Mouse (Mus musculus) heart, embryonic 12.5 days (tissue): ENCODE data around the gene Zbtb4. TPM values are rescaled to one million over a fixed set of nuclear protein-coding genes. Genes with fewer than 3 reads are reported as not detected.
"Not testable (repeated sequence)": the region's sequence is repeated elsewhere in the genome, so short reads cannot be mapped to it uniquely, and the experiment has no call there.

Experiments
- ATAC-seq: fragments of 200-750 bp; cut with Nextera tagmentation; 2 replicates; pipeline ENCODE4 v1.8.0; 2017; ENCODE audit warnings: moderate TSS enrichment, moderate library complexity; ENCODE audit not compliant: insufficient number of reproducible peaks, low FRiP score
- H3K27ac ChIP-seq: fragments of 300-500 bp; sonication (generic); 2 replicates; pipeline ENCODE4 v1.5.1; 2016; ENCODE audit warnings: mild to moderate bottlenecking, moderate library complexity; ENCODE audit not compliant: poor library complexity, severe bottlenecking
- H3K27me3 ChIP-seq: fragments of 300-500 bp; sonication (generic); replicated peaks from 2 replicates; pipeline ENCODE4 v1.6.1; 2016; ENCODE audit warnings: mild to moderate bottlenecking, moderate library complexity
- H3K36me3 ChIP-seq: fragments of 300-500 bp; sonication (generic); 2 replicates; pipeline ENCODE4 v1.6.1; 2016; ENCODE audit warnings: mild to moderate bottlenecking, moderate library complexity
- H3K4me1 ChIP-seq: fragments of 300-500 bp; sonication (generic); replicated peaks from 2 replicates; pipeline ENCODE4 v1.6.1; 2016; ENCODE audit warnings: mild to moderate bottlenecking
- H3K4me2 ChIP-seq: fragments of 300-500 bp; sonication (generic); 2 replicates; pipeline ENCODE4 v1.6.1; 2016; ENCODE audit warnings: mild to moderate bottlenecking, moderate library complexity
- H3K4me3 ChIP-seq: fragments of 300-500 bp; sonication (generic); 2 replicates; pipeline ENCODE4 v1.5.1; 2016; ENCODE audit warnings: mild to moderate bottlenecking
- H3K9ac ChIP-seq: fragments of 300-500 bp; sonication (generic); 2 replicates; pipeline ENCODE4 v1.6.1; 2016; ENCODE audit warnings: mild to moderate bottlenecking, moderate library complexity
- H3K9me3 ChIP-seq: fragments of 300-500 bp; sonication (generic); replicated peaks from 2 replicates; pipeline ENCODE4 v1.6.1; 2016; ENCODE audit warnings: mild to moderate bottlenecking, moderate library complexity
- WGBS: fragments of 180-500 bp; shearing (Covaris S2); methylation state at CpG from one replicate; pipeline ENCODE4 v1.1.7; 2016; 5-methylcytosine and 5-hydroxymethylcytosine counted together
- polyA plus RNA-seq: library from polyadenylated mRNA; unstranded; fragments of >200 nt; fragmentation: Nextera tagmentation; extraction: Ambion mirVana; gene quantifications from 2 replicates; pipeline ENCODE4 v1.2.1, GENCODE M21; 2016

Gene Zbtb4
- 2.9 and 3.3 TPM in 2 replicates for polyA plus RNA-seq

DNA sequence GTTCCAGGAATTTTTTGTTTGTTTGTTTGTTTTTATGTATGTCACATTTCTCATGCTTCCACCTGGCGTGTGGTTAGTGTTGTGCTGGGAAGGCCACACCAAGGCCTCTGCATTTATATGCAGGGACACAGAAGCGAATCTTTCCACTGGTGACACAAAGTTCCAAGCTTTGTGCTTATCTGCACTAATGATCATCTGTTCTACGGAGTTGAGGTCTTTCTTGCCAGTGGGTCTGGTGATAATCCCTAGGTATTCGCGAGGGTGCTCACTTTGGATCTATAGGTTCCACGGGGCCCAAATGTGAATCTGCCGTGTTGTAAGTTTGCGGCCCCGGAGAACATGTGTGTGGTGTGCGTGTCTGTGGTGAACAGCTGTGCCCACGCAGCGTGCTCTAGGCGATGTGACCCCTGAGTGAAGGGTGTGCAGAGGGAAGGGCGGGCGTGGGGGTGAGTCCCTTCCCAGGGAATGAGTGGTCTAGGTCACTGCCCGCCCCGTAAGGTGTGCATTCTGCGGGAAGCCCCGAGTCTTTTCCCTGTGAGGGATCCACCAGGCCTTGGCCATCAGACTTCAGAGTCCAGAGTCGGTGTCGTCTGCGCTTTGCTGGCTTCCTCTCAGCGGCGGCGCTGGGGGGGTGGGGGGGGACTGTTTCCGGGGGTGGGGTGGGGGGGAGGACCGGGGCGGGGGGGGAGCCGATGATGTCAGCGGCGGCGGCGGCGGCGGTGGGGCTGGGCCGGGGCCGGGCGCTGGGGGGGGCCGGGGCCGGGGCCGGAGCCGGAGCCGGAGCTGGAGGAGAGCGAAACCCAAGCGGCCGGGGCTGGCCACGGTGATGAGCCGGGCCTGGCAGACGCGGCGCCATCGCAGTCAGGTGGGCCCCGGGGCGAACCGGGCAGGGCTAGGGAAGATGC lies at the start of gene Zbtb4:
Zbtb4 (plus strand) TSS at position 692 of the 905 bp plus-strand sequence.
- peak within 1 kb of the TSS; percentile 75 for H3K4me2 ChIP-seq
- peak within 1 kb of the TSS; percentile 96 for H3K9ac ChIP-seq

DNA sequence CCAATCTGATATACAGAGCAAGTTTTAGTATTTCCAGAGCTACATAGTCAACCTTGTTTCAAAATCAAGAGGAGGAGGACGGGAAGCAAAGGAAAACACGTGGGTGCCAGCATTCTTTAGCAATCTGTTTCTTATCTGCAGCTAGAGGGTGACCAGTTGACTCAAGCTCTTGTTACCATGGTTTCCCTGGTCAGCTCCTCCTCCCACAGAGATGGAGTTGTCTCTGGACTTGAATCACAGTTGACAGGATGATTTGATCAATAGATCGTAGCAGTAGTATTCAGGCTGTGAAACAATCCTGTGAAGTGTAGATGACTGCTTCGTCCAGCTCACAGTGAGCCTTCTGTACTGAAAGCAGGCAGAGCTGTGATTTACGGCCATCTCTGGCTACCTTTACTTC lies 49.8 kb upstream of the Zbtb4 start:
- 20% methylated on average over 5 of the region's 5 CpGs for WGBS
- no peak for ATAC-seq
- Histone ChIP-seq H3K4me1 (peaks cover 14% of the 10 kb centered on the region), H3K4me2 (no peak overlapping the region), H3K27me3 (no peaks in the 10 kb centered on the region), H3K36me3 (no peaks in the 10 kb centered on the region), H3K27ac (0 out of 2 replicates have a peak overlapping the region, but pooled peaks have one; percentile 32), H3K9ac (no peak overlapping the region; the same call in 1 of the 2 replicates), H3K4me3 (no peak overlapping the region), H3K9me3 (no peaks in the 10 kb centered on the region; the same call in 1 of the 2 replicates)

More for the DNA sequence above, at the start of gene Zbtb4:
- H3K36me3 ChIP-seq = no peaks in the 10 kb centered on the region
- no peaks in the 10 kb centered on the region for H3K9me3 ChIP-seq
- peak within 1 kb of the TSS; percentile 93 for H3K27ac ChIP-seq
- H3K4me1 ChIP-seq = peaks cover 38% of the 10 kb centered on the region
- H3K27me3 ChIP-seq = no peaks in the 10 kb centered on the region
- WGBS = 20% methylated on average over 43 of the region's 55 CpGs
- ATAC-seq = peak; percentile 60
- H3K4me3 ChIP-seq = peak within 1 kb of the TSS; percentile 80

DNA sequence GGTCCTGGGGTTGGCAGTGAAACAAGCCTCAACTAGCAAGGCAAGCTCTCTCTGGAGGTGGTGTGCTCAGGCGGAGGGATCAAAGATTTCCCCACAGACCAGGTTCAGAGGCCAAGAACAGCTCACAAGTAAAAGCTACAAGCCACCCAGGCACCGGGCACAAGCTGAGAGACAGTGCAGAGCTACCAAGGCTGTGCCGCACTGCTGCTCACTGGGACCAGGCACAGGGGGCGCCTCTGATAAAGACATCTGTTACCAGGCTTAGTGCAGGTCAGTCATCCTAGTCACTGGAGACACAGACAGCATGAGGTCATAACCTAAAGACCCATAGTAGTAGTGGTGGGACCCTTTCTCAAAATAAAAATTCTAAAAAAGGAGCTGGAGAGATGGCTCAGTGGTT lies 48.8 kb upstream of the Zbtb4 start:
- no peaks in the 10 kb centered on the region for H3K27me3 ChIP-seq
- WGBS = 80% methylated on average over 4 of the region's 4 CpGs
- H3K9me3 ChIP-seq = no peaks in the 10 kb centered on the region; the same call in 1 of the 2 replicates
- no peak overlapping the region for H3K4me2 ChIP-seq
- no peak overlapping the region for H3K9ac ChIP-seq
- no peak overlapping the region for H3K27ac ChIP-seq
- no peaks in the 10 kb centered on the region for H3K36me3 ChIP-seq
- no peak for ATAC-seq
- peaks cover 14% of the 10 kb centered on the region for H3K4me1 ChIP-seq
- no peak overlapping the region for H3K4me3 ChIP-seq

DNA sequence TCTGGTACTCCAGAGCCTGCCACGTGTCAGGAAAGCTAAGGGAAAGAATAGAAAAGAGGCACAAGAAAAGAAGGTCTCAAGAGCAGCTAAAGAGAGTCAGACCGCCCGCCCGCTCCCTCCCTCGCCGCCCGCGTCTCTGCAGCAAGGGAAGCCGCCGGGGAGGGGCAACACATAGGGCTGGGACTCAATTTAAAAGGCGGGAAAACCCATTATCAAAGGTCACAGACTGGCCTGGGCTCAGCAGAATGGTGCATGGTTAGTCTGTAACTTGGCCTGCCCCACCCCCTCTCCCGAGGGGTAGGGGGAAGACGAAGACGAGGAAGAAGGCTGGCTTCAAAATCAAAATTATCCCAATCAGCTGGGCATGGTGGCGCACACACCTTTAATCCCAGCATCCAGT lies 47.1 kb upstream of the Zbtb4 start:
- WGBS = 30% methylated on average over 15 of the region's 15 CpGs
- H3K9ac ChIP-seq = 0 out of 2 replicates have a peak overlapping the region, but pooled peaks have one; percentile 13
- peak overlapping the region; percentile 55 for H3K4me2 ChIP-seq
- peaks cover 14% of the 10 kb centered on the region for H3K4me1 ChIP-seq
- H3K27me3 ChIP-seq = no peaks in the 10 kb centered on the region
- no peaks in the 10 kb centered on the region; the same call in 1 of the 2 replicates for H3K9me3 ChIP-seq
- no peak overlapping the region for H3K27ac ChIP-seq
- ATAC-seq = no peak
- H3K4me3 ChIP-seq = peak overlapping the region; percentile 14; the same call in 1 of the 2 replicates
- H3K36me3 ChIP-seq = no peaks in the 10 kb centered on the region

DNA sequence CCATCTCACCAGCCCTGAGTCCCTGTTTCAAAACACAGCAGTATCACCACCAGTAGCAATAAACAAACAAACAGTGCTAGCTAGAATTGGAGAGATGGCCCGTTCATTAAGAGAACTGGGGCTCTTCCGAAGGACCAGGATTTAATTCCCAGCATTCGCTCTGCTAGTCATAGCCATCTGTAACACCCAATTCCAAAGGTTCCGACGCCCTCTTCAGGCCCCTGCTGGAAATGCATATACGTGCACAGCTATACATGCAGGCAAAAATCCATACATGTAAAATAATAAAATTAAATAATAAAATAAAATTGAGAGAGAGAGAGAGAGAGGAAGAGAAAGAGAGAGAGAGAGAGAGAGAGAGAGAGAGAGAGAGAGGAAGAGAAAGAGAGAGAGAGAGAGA lies 46.3 kb upstream of the Zbtb4 start:
- no peak for ATAC-seq
- no peaks in the 10 kb centered on the region for H3K36me3 ChIP-seq
- H3K9ac ChIP-seq = no peak overlapping the region
- 68% methylated on average over 6 of the region's 6 CpGs for WGBS
- H3K27me3 ChIP-seq = no peaks in the 10 kb centered on the region
- no peak overlapping the region for H3K27ac ChIP-seq
- H3K9me3 ChIP-seq = no peaks in the 10 kb centered on the region; the same call in 1 of the 2 replicates
- H3K4me1 ChIP-seq = peaks cover 14% of the 10 kb centered on the region
- H3K4me2 ChIP-seq = no peak overlapping the region
- H3K4me3 ChIP-seq = no peak overlapping the region

DNA sequence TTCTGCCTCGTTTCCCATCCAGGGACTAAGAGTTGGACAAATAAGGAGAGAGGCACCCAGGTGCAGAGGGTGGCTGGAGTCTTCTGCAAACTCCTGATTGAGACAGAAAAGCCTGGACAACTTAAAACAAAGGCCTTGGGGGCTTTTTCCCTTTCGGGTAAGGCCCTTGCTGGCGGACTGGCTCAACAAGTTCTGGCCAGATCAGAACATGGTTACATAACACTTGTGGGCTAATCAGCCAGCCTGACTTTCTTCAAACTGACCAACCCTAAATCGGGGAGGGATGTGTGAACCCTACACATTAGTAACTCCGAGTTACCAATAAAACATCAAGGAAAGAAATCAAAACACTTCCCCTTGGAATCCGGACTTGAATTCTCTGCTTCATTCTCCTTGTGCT lies 44.9 kb upstream of the Zbtb4 start:
- no peak for ATAC-seq
- Histone ChIP-seq H3K4me1 (peaks cover 8% of the 10 kb centered on the region), H3K9me3 (no peaks in the 10 kb centered on the region), H3K4me2 (no peak overlapping the region), H3K4me3 (no peak overlapping the region), H3K27ac (no peak overlapping the region), H3K27me3 (no peaks in the 10 kb centered on the region), H3K9ac (no peak overlapping the region), H3K36me3 (no peaks in the 10 kb centered on the region)
- 83% methylated on average over 6 of the region's 6 CpGs for WGBS

DNA sequence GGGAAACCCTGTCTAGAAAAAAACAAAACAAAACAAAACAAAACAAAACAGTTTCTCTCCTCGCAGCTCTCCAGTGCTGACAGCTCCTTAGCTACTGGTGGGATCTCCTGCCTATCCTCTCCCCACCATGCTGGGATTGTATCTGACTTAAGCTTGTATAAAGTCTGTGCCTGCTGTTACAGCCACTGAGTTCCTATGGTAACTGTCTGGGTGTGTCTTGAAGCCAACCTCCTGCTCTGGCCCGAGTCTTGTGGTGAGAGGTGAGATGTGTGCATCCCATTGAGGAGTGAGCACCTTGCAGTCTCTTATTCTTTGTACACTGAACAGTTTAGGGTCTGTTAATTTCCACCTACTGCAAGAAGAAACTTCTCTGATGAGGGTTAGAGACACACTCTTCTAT lies 42.6 kb upstream of the Zbtb4 start:
- H3K9me3 ChIP-seq = no peaks in the 10 kb centered on the region
- no peak for ATAC-seq
- no peak overlapping the region for H3K4me2 ChIP-seq
- no peaks in the 10 kb centered on the region for H3K27me3 ChIP-seq
- H3K4me1 ChIP-seq = no peaks in the 10 kb centered on the region; the same call in 1 of the 2 replicates
- H3K36me3 ChIP-seq = no peaks in the 10 kb centered on the region
- no peak overlapping the region for H3K4me3 ChIP-seq
- 39% methylated on average over 2 of the region's 2 CpGs for WGBS
- H3K9ac ChIP-seq = no peak overlapping the region
- no peak overlapping the region for H3K27ac ChIP-seq

DNA sequence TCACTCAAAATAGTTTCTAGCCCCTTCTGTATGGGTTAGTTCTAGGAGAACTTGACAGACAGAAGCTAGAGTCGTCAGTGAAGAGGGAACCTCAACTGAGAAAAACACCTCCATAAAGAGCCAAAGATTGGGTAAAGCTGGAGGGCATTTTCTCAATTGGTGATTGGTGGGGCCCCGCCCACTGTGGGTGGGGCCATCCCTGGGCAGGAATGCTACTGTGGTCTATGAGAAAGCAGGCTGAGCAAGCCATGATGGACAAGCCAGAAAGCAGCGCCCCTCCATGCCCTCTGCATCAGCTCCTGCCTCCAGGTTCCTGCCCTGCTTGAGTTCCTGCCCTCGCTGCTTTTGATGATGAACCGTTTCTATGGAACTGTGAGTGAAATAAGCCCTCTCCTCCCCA lies 39.8 kb upstream of the Zbtb4 start:
- H3K9me3 ChIP-seq = no peaks in the 10 kb centered on the region; the same call in 1 of the 2 replicates
- no peak for ATAC-seq
- H3K27me3 ChIP-seq = no peaks in the 10 kb centered on the region
- no peaks in the 10 kb centered on the region for H3K4me1 ChIP-seq
- WGBS = 38% methylated on average over 5 of the region's 5 CpGs
- H3K4me3 ChIP-seq = no peak overlapping the region
- H3K9ac ChIP-seq = no peak overlapping the region
- no peak overlapping the region for H3K4me2 ChIP-seq
- no peak overlapping the region for H3K27ac ChIP-seq
- no peaks in the 10 kb centered on the region for H3K36me3 ChIP-seq

DNA sequence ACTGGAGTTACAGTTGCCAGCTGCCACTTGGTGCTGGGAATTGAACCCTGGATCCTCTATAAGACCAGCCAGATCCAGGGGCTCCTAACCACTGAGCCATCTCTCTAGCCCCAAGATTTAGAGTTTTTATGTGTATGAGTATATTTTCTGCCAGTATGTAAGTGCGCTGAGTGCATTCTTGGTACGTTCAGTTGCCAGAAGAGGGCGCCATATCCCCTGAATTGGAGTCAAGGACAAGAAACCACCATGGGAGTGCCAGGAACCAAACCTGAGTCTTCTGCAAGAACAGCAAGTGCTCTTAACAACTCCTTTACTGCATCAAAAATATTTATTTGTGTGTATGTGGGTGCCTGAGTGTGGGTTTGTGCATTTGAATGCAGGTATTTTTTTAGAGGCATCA lies 36.6 kb upstream of the Zbtb4 start:
- H3K4me1 ChIP-seq = no peaks in the 10 kb centered on the region
- H3K27ac ChIP-seq = no peak overlapping the region
- H3K27me3 ChIP-seq = no peaks in the 10 kb centered on the region
- no peak overlapping the region for H3K9ac ChIP-seq
- no peak overlapping the region for H3K4me2 ChIP-seq
- 22% methylated on average over 3 of the region's 3 CpGs for WGBS
- H3K4me3 ChIP-seq = no peak overlapping the region
- no peak for ATAC-seq
- no peaks in the 10 kb centered on the region; the same call in 1 of the 2 replicates for H3K9me3 ChIP-seq
- H3K36me3 ChIP-seq = peaks cover 7% of the 10 kb centered on the region

DNA sequence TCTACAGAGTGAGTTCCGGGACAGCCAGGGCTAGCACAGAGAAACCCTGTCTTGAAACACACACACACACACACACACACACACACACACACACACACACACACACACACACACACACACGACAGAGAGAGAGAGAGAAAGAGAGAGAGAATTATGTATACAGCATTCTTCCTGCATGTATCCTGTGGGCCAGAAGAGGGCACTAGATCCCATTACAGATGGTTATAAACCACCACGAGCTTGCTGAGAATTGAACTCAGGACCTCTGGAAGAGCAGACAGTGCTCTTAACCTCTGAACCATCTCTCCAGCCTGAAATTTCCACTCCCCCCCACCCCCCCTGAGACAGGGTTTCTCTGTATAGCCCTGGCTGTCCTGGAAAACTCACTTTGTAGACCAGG lies 34.3 kb upstream of the Zbtb4 start:
- not testable (repeated sequence) for ATAC-seq, H3K27me3 ChIP-seq, H3K9me3 ChIP-seq, H3K4me2 ChIP-seq, H3K27ac ChIP-seq, H3K4me3 ChIP-seq, H3K4me1 ChIP-seq, H3K9ac ChIP-seq
- 87% methylated on average over 2 of the region's 3 CpGs for WGBS
- H3K36me3 ChIP-seq = peaks cover 31% of the 10 kb centered on the region

DNA sequence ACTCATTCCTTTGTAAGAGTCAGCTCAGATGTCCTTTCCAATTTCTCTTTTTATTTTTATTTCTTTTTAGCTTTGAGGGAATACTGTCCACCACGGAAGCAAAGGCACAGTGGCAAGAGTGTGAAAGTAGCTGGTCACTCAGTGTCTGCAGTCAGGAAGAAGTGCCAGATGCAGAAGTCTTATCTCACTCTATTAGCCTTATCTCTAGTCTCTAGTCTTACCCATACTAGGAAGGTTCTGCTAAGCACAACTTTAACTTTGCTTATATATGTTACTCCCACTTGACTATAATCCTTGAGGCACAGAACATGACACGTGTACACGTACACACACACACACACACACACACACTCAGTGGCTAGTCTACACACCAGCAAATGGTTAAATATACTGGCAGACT lies 14.1 kb upstream of the Zbtb4 start:
- peaks cover 15% of the 10 kb centered on the region for H3K36me3 ChIP-seq
- no peaks in the 10 kb centered on the region for H3K9me3 ChIP-seq
- ATAC-seq = no peak
- 28% methylated on average over 3 of the region's 3 CpGs for WGBS
- peaks cover 42% of the 10 kb centered on the region for H3K4me1 ChIP-seq
- H3K9ac ChIP-seq = no peak overlapping the region
- no peak overlapping the region for H3K4me3 ChIP-seq
- 0 out of 2 replicates have a peak overlapping the region, but pooled peaks have one; percentile 4 for H3K27ac ChIP-seq
- H3K4me2 ChIP-seq = no peak overlapping the region
- H3K27me3 ChIP-seq = no peaks in the 10 kb centered on the region
